Mouse (Mus musculus) cerebellum, adult 2 months (tissue): Measurements from ENCODE around the gene Elfn1. TPM values are rescaled to one million over a fixed set of nuclear protein-coding genes. Genes with fewer than 3 reads are reported as not detected.

Experiments used
- DNase-seq, 2 experiments: peaks; one replicate each; pipeline ENCODE4 v3.0.0; 2021
- H3K27ac ChIP-seq: fragments of 200-500 bp; 2 replicates; pipeline ENCODE4 v1.5.1; 2012; ENCODE audit warnings: low read length, control low read depth, inconsistent platforms; ENCODE audit not compliant: insufficient read depth
- H3K27me3 ChIP-seq: fragments of 200-500 bp; 2 replicates; pipeline ENCODE4 v1.6.1; 2012; ENCODE audit warnings: inconsistent platforms, mild to moderate bottlenecking, low read length, moderate library complexity; ENCODE audit not compliant: control insufficient read depth, insufficient read depth
- H3K4me1 ChIP-seq: fragments of 200-500 bp; 2 replicates; pipeline ENCODE4 v1.6.1; 2011; ENCODE audit warnings: low read length; ENCODE audit not compliant: control insufficient read depth, insufficient read depth
- H3K4me3 ChIP-seq: fragments of 200-500 bp; replicated peaks from 2 replicates; pipeline ENCODE3; 2011; ENCODE audit warnings: mild to moderate bottlenecking, low read depth, low read length, control low read depth; ENCODE audit not compliant: insufficient read depth
- CTCF ChIP-seq: fragments of 200-500 bp; IDR thresholded peaks from 2 replicates; pipeline ENCODE4 v1.5.1; 2011; ENCODE audit warnings: low read depth, mild to moderate bottlenecking, control low read depth, low read length, moderate library complexity, borderline replicate concordance; ENCODE audit not compliant: insufficient read depth
- POLR2A ChIP-seq: fragments of 200-500 bp; IDR thresholded peaks from 2 replicates; pipeline ENCODE4 v1.6.1; 2011; ENCODE audit warnings: low read length, control low read depth, borderline replicate concordance; ENCODE audit not compliant: insufficient read depth
- WGBS: fragments of 180-500 bp; shearing (Covaris S2); methylation state at CpG from one replicate; pipeline ENCODE4 v1.1.7; 2018; 5-methylcytosine and 5-hydroxymethylcytosine counted together
- polyA plus RNA-seq: library from polyadenylated mRNA; depleted of rRNA; stranded (reverse); fragments of >200 nt; gene quantifications from 2 replicates; pipeline ENCODE4 v1.2.3, GENCODE M21; 2012

The Elfn1 gene
- polyA plus RNA-seq, 1 experiment = 8.6 TPM

- WGBS = 19% methylated on average over 3 of the region's 3 CpGs
- no peak overlapping the region for H3K27ac ChIP-seq
These were observed 19.1 kb upstream of the Elfn1 start for GRCm38 (mm10) chr5:139888624-139889023.

GRCm38 (mm10) chr5:139889370-139889769 lies 18.4 kb upstream of the Elfn1 start:
- Histone ChIP-seq H3K27me3 (no peaks in the 10 kb centered on the region), H3K27ac (no peak overlapping the region), H3K4me3 (no peak overlapping the region), H3K4me1 (no peaks in the 10 kb centered on the region)
- no peak for DNase-seq
- TF ChIP-seq POLR2A = no peak
- TF ChIP-seq CTCF = no peak
- WGBS = 15% methylated on average over 10 of the region's 10 CpGs

More at GRCm38 (mm10) chr5:139888624-139889023, 19.1 kb upstream of the Elfn1 start:
- Histone ChIP-seq H3K27me3 (no peaks in the 10 kb centered on the region), H3K4me1 (no peaks in the 10 kb centered on the region), H3K4me3 (no peak overlapping the region)
- no peak for DNase-seq
- TF ChIP-seq CTCF (no peak), POLR2A (no peak)

DNA sequence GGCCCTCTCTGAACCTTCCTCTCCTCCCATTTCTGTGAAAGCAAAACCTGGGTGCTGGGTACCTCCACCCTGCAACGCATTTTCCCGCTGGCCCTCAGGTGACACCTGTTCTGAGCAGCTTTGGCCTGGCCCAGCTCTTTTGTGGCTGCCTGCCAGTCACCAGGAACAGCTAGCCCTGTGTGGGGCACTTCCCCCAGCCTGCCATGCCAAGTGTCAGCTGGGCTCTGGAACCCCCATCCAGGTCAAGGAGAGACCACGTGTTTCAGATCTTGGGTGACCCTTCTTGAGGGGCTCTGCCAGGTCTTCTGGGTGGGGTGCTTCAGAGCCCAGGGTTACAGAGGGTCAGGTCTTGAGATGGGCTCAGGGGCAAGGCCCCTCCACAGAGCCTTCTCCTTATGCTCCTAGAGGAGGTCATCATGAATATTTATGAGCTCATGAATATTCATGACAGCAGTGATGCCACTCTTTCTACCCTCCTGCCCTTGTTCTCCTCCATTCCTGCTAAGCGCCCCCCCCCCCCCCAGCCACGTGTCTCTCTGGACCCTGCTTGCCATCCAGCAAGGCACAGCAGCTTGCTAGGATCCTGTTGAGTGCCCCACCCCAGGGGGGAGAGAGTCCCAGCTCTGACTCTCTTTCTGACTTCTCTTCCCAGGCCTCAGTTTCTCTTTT lies 15.3 kb upstream of the Elfn1 start:
- Histone ChIP-seq H3K27me3 (no peaks in the 10 kb centered on the region), H3K4me1 (no peaks in the 10 kb centered on the region), H3K4me3 (no peak overlapping the region), H3K27ac (no peak overlapping the region)
- WGBS = 11% methylated on average over 5 of the region's 5 CpGs
- no peak for DNase-seq
- no peak for TF ChIP-seq CTCF
- no peak for TF ChIP-seq POLR2A

- Histone ChIP-seq H3K4me3 (no peak overlapping the region), H3K27ac (no peak overlapping the region), H3K4me1 (no peaks in the 10 kb centered on the region), H3K27me3 (no peaks in the 10 kb centered on the region)
- 38% methylated on average over 7 of the region's 7 CpGs for WGBS
- TF ChIP-seq CTCF (no peak), POLR2A (no peak)
- no peak for DNase-seq
These were observed 14.8 kb upstream of the Elfn1 start for GRCm38 (mm10) chr5:139892995-139893345.

DNA sequence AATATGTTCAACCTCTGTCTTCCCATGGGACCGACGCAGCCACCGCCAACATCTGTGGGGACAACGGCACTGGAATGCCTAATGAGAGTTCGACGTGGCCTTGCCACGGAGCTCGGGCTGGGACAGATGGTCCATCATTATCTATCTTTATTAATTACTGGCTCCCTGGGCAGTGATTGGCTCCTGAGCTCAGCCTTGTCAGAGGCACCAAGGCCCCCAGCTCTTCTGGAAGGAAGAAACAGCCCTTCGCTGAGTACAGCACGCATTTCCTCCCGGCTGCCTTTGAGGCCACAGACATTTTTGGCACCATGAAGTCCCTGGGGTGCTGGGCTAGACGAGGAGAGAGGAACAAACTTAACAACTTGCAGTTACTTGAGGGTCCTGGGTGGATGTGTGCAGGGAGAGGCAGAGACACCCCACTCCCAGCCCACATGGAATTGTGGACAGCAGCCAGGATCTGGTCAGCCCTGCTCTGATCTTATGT lies 13.7 kb upstream of the Elfn1 start:
- no peaks in the 10 kb centered on the region for H3K27me3 ChIP-seq
- H3K4me1 ChIP-seq = no peaks in the 10 kb centered on the region
- H3K27ac ChIP-seq = no peak overlapping the region
- TF ChIP-seq POLR2A = no peak
- no peak for TF ChIP-seq CTCF
- H3K4me3 ChIP-seq = no peak overlapping the region
- DNase-seq = no peak
- WGBS = 15% methylated on average over 12 of the region's 12 CpGs

DNA sequence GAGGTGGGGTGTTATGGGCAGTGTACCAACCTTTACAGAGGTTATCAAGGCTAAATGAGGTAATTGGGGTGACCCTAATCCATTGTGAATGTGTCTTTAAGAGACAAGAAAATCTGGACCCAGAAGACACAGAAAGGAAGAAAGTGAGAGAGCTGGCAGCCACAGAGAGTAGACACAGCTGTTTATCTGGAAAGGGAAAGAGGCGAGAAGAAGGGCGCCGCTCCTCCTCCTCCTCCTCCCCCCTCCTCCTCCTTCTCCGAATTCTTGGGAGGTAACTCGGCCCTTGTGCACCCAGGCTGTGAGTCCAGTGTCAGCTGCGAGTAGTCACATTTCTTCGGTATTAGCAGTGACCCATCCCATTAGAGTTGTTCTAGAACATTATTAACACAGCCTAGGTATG lies 8.7 kb upstream of the Elfn1 start:
- TF ChIP-seq POLR2A (no peak), CTCF (no peak)
- 22% methylated on average over 7 of the region's 7 CpGs for WGBS
- Histone ChIP-seq H3K4me3 (no peak overlapping the region), H3K27ac (no peak overlapping the region), H3K4me1 (no peaks in the 10 kb centered on the region), H3K27me3 (no peaks in the 10 kb centered on the region)
- DNase-seq = no peak

- no peak overlapping the region for H3K27ac ChIP-seq
- H3K27me3 ChIP-seq = peaks cover 9% of the 10 kb centered on the region; the same call in 1 of the 2 replicates
- TF ChIP-seq POLR2A = no peak
- TF ChIP-seq CTCF = no peak
- 80% methylated on average over 5 of the region's 5 CpGs for WGBS
- no peak for DNase-seq
- no peak overlapping the region for H3K4me3 ChIP-seq
- peaks cover 6% of the 10 kb centered on the region for H3K4me1 ChIP-seq
These were observed 2.6 kb upstream of the Elfn1 start for GRCm38 (mm10) chr5:139905121-139905520.

DNA sequence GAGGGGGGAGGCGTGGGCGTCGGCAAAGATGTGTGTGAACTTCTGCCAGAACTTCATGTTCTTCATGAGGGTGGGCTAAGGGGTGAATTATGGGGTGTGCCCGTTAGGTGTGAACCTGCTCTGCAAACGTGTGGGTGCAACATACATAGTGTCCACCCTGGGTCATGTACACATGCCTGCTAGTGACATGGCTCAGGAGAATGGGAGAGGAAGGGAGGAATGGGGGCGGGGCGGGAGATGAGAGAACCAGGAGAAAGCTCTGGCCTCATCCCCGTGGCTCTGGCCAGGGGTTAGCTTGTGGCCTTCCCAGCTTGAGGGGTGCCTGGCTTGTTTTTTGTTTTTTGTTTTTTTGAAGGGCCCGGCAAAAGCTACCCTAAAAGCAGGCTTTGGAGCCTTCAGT lies 1.2 kb upstream of the Elfn1 start:
- no peak for TF ChIP-seq POLR2A
- no peak for TF ChIP-seq CTCF
- 52% methylated on average over 9 of the region's 9 CpGs for WGBS
- Histone ChIP-seq H3K27me3 (peaks cover 9% of the 10 kb centered on the region; the same call in 1 of the 2 replicates), H3K27ac (no peak overlapping the region), H3K4me3 (no peak overlapping the region), H3K4me1 (peaks cover 6% of the 10 kb centered on the region)
- no peak for DNase-seq
